Mouse (Mus musculus): ENCODE results near the gene Plxnd1. TPM values are rescaled to one million over a fixed set of nuclear protein-coding genes. Genes with fewer than 3 reads are reported as not detected.

Gene Plxnd1
- polyA plus RNA-seq, 2 experiments: 50.4 to 61.9 TPM

DNA sequence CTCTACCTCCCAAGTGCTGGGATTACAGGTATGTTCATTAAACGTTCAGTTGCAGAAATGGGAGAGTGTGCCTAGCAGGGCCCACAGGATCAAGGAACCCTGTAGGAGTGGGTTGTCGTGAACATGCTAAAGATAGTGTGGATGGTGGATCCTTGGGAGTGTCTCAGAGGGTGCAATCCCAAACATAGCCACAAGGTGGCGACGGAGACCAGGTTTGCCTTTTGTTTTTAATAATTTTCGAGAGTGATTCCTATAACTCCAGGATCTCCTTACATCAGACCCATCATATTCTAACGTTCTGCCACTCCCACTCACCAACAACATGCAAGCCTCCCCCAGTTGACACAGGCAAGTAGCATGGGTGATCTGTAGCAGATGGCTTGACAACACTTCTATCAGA is 15.7 kb upstream of the Plxnd1 start:
- WGBS: 6% methylated on average over 6 of the region's 6 CpGs

DNA sequence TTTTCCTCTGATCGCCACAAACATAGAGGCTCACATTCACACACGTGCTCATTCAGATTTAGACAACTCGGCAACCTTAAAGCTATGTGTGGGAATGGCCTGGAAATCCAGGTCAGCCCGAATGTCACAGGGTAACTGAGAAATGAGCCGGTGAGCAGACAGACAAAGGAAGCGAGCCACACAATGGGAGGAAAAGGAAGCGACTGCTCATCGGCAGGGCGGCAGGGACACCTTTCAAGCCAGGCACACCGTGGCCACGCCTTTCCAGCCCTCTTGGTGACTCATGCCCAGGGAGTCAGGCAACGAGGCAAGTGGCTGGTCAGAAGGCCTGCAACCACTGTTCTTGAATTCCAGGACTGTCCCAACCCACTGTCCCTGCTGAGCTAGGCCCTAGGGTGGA is 14.6 kb upstream of the Plxnd1 start:
- no peak for ATAC-seq (ENCODE audit: low FRiP score, low read depth)

More for the DNA sequence above, 15.7 kb upstream of the Plxnd1 start:
- Histone ChIP-seq H3K9me3 (ENCODE audit: control insufficient read depth, low read length) (no peaks in the 10 kb centered on the region), H3K9ac (ENCODE audit: low read depth, low read length, severe bottlenecking) (no peak overlapping the region), H3K27me3 (ENCODE audit: control insufficient read depth, insufficient read depth, low read length) (no peaks in the 10 kb centered on the region), H3K4me1 (ENCODE audit: control insufficient read depth, insufficient read depth, low read length) (peaks cover 7% of the 10 kb centered on the region; the same call in 1 of the 2 replicates), H3K4me2 (replicated peaks; ENCODE audit: low read depth, low read length, severe bottlenecking) (no peak overlapping the region), H3K4me3 (replicated peaks; ENCODE audit: low read length) (no peak overlapping the region), H3K27ac (replicated peaks; ENCODE audit: low read depth, low read length) (no peak overlapping the region), H3K36me3 (ENCODE audit: control insufficient read depth, insufficient read depth, low read length) (no peaks in the 10 kb centered on the region)
- no peak for TF ChIP-seq POLR2A (IDR thresholded peaks at IDR 0.05; ENCODE audit: borderline replicate concordance, extremely low read depth, insufficient read depth, insufficient read length)
- 0 out of 2 replicates have a peak, but pooled peaks have one; percentile 38 for ATAC-seq (ENCODE audit: low FRiP score, low read depth)
- DNase-seq (ENCODE audit: low spot score): peak; percentile 74

DNA sequence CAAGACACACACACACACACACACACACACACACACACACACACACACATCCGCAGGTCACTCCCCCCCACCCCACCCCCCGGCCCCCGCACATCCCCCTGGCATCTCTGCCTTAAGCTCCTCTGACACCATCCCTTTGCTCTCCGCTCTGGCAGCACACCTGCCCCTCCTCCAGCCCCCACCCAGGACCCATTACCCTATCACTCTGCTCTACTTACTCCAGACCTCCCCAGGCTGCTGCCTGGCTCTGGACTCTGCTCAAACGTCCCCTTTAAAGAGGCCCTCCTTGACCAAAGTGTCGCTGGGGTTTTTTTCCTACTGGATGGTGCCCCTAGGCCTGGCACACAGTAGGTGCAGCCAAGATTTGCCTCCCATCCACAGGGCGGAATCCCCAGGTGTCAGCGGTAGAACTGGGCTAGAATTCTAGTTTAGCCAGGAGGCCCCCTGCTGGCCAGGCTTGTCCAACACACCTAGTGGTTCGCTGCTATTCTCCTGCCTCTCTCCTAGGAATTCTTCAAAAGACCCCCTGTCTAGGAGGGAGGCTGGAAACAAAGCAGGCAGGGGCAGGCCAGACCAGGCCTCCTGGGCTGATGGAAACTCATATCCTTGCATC is 12.9 kb upstream of the Plxnd1 start:
- DNase-seq (ENCODE audit: low spot score) (peak; percentile 78), ATAC-seq (ENCODE audit: low FRiP score, low read depth) (no peak)
- Histone ChIP-seq H3K9me3 (ENCODE audit: control insufficient read depth, low read length) (no peaks in the 10 kb centered on the region), H3K9ac (ENCODE audit: low read depth, low read length, severe bottlenecking) (no peak overlapping the region), H3K4me3 (replicated peaks; ENCODE audit: low read length) (no peak overlapping the region), H3K27me3 (ENCODE audit: control insufficient read depth, insufficient read depth, low read length) (no peaks in the 10 kb centered on the region), H3K27ac (replicated peaks; ENCODE audit: low read depth, low read length) (no peak overlapping the region), H3K4me1 (ENCODE audit: control insufficient read depth, insufficient read depth, low read length) (peaks cover 11% of the 10 kb centered on the region), H3K36me3 (ENCODE audit: control insufficient read depth, insufficient read depth, low read length) (no peaks in the 10 kb centered on the region), H3K4me2 (replicated peaks; ENCODE audit: low read depth, low read length, severe bottlenecking) (no peak overlapping the region)
- WGBS: 26% methylated on average over 9 of the region's 9 CpGs
- no peak for TF ChIP-seq POLR2A (IDR thresholded peaks at IDR 0.05; ENCODE audit: borderline replicate concordance, extremely low read depth, insufficient read depth, insufficient read length)

More for the DNA sequence above, 14.6 kb upstream of the Plxnd1 start:
- H3K27me3 ChIP-seq (ENCODE audit: control insufficient read depth, insufficient read depth, low read length): no peaks in the 10 kb centered on the region
- H3K27ac ChIP-seq (replicated peaks; ENCODE audit: low read depth, low read length): no peak overlapping the region
- peaks cover 7% of the 10 kb centered on the region for H3K4me1 ChIP-seq (ENCODE audit: control insufficient read depth, insufficient read depth, low read length)
- DNase-seq (ENCODE audit: low spot score): no peak
- no peak overlapping the region for H3K4me3 ChIP-seq (replicated peaks; ENCODE audit: low read length)
- no peak for TF ChIP-seq POLR2A (IDR thresholded peaks at IDR 0.05; ENCODE audit: borderline replicate concordance, extremely low read depth, insufficient read depth, insufficient read length)
- H3K4me2 ChIP-seq (replicated peaks; ENCODE audit: low read depth, low read length, severe bottlenecking): no peak overlapping the region
- no peaks in the 10 kb centered on the region for H3K36me3 ChIP-seq (ENCODE audit: control insufficient read depth, insufficient read depth, low read length)
- no peaks in the 10 kb centered on the region for H3K9me3 ChIP-seq (ENCODE audit: control insufficient read depth, low read length)
- H3K9ac ChIP-seq (ENCODE audit: low read depth, low read length, severe bottlenecking): no peak overlapping the region
- WGBS: 70% methylated on average over 12 of the region's 12 CpGs

DNA sequence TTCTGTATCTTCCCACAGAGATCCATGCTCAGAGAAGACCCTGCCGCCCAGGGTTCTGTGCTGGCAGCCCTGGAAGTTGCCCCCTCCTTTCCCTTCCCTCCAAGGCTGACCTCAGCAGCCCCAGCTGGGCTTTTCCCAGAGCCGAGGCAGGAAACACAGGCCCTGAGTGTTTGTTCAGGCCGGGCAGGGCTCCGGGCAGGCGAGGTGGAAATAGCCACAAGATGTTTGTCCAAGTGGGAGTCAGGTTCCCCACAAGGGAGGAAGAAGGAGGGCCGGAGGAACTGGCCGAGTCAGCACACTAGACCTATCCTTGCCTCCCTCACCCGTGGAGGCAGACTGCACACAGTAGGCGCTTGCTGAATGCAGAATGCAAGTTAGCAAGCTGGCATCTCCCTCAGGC is 11.9 kb upstream of the Plxnd1 start:
- Histone ChIP-seq H3K4me1 (ENCODE audit: control insufficient read depth, insufficient read depth, low read length) (peaks cover 11% of the 10 kb centered on the region), H3K9me3 (ENCODE audit: control insufficient read depth, low read length) (no peaks in the 10 kb centered on the region), H3K27ac (replicated peaks; ENCODE audit: low read depth, low read length) (no peak overlapping the region), H3K27me3 (ENCODE audit: control insufficient read depth, insufficient read depth, low read length) (no peaks in the 10 kb centered on the region), H3K9ac (ENCODE audit: low read depth, low read length, severe bottlenecking) (no peak overlapping the region; the same call in 1 of the 2 replicates), H3K4me3 (replicated peaks; ENCODE audit: low read length) (no peak overlapping the region), H3K4me2 (replicated peaks; ENCODE audit: low read depth, low read length, severe bottlenecking) (no peak overlapping the region), H3K36me3 (ENCODE audit: control insufficient read depth, insufficient read depth, low read length) (no peaks in the 10 kb centered on the region)
- TF ChIP-seq POLR2A (IDR thresholded peaks at IDR 0.05; ENCODE audit: borderline replicate concordance, extremely low read depth, insufficient read depth, insufficient read length): no peak
- DNase-seq (ENCODE audit: low spot score) (no peak), ATAC-seq (ENCODE audit: low FRiP score, low read depth) (no peak)
- 39% methylated on average over 9 of the region's 9 CpGs for WGBS

DNA sequence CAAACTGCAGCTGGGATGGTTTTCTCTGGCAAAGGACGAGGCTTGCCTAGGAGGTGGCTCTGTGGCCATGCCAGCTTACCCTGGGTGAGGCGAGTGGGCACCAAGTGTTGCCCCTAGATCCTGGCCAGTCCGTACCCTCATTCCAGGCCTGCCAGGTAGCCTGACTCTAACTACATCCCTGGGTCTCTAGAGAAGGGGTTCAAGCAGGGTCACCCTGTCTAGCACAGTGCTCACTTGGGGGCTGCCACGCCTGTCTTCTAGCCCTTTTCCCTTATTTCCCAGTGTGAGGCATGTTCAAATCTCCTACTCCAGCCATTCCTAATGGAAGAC is 11.1 kb upstream of the Plxnd1 start:
- H3K9ac ChIP-seq (ENCODE audit: low read depth, low read length, severe bottlenecking): no peak overlapping the region
- H3K4me2 ChIP-seq (replicated peaks; ENCODE audit: low read depth, low read length, severe bottlenecking): no peak overlapping the region
- DNase-seq (ENCODE audit: low spot score): no peak
- H3K27ac ChIP-seq (replicated peaks; ENCODE audit: low read depth, low read length): no peak overlapping the region
- peaks cover 11% of the 10 kb centered on the region for H3K4me1 ChIP-seq (ENCODE audit: control insufficient read depth, insufficient read depth, low read length)
- no peak overlapping the region for H3K4me3 ChIP-seq (replicated peaks; ENCODE audit: low read length)
- ATAC-seq (ENCODE audit: low FRiP score, low read depth): no peak
- 83% methylated on average over 4 of the region's 4 CpGs for WGBS
- TF ChIP-seq POLR2A (IDR thresholded peaks at IDR 0.05; ENCODE audit: borderline replicate concordance, extremely low read depth, insufficient read depth, insufficient read length): no peak
- no peaks in the 10 kb centered on the region for H3K9me3 ChIP-seq (ENCODE audit: control insufficient read depth, low read length)
- no peaks in the 10 kb centered on the region for H3K27me3 ChIP-seq (ENCODE audit: control insufficient read depth, insufficient read depth, low read length)
- no peaks in the 10 kb centered on the region for H3K36me3 ChIP-seq (ENCODE audit: control insufficient read depth, insufficient read depth, low read length)
